Mouse (Mus musculus) c-Kit-positive CD71-positive TER-119-negative erythroid progenitor cells, embryonic 14.5 days (primary cell): ENCODE measurements around the gene Dcaf5.
"Not testable (repeated sequence)": the region's sequence is repeated elsewhere in the genome, so short reads cannot be mapped to it uniquely, and the experiment has no call there.

Experiments
- DNase-seq: peaks from one replicate; pipeline ENCODE4 v3.0.0-alpha.2; 2013; ENCODE audit warnings: low read depth

Dcaf5 gene

GRCm38 (mm10) chr12:80436336-80436976 lies at the start of gene Dcaf5:
Dcaf5 (minus strand) TSS chr12:80436601.
- DNase-seq = peak; percentile 58

- DNase-seq = no peak
Measured at GRCm38 (mm10) chr12:80483397-80483796, 47.0 kb upstream of the Dcaf5 start.

- no peak for DNase-seq
Measured at GRCm38 (mm10) chr12:80479986-80480385, 43.6 kb upstream of the Dcaf5 start.

GRCm38 (mm10) chr12:80473731-80474130 lies 37.3 kb upstream of the Dcaf5 start:
- no peak for DNase-seq

- DNase-seq = no peak
Measured at GRCm38 (mm10) chr12:80471926-80472325, 35.5 kb upstream of the Dcaf5 start.

GRCm38 (mm10) chr12:80470206-80470605 lies 33.8 kb upstream of the Dcaf5 start:
- no peak for DNase-seq

GRCm38 (mm10) chr12:80463666-80464269 lies 27.4 kb upstream of the Dcaf5 start:
- no peak for DNase-seq

GRCm38 (mm10) chr12:80462942-80463651 lies 26.7 kb upstream of the Dcaf5 start, which contains the start of gene Exd2:
Exd2 (plus strand) TSS chr12:80463095.
- DNase-seq = peak; percentile 76

GRCm38 (mm10) chr12:80462292-80462896 lies 26.0 kb upstream of the Dcaf5 start:
- not testable (repeated sequence) for DNase-seq

GRCm38 (mm10) chr12:80458033-80458432 lies 21.6 kb upstream of the Dcaf5 start:
- no peak for DNase-seq

- DNase-seq = no peak
Measured at GRCm38 (mm10) chr12:80453506-80453905, 17.1 kb upstream of the Dcaf5 start.

- DNase-seq = no peak
Measured at GRCm38 (mm10) chr12:80444525-80445109, 8.2 kb upstream of the Dcaf5 start.

- DNase-seq = no peak
Measured at GRCm38 (mm10) chr12:80440957-80441356, 4.6 kb upstream of the Dcaf5 start.

- no peak for DNase-seq
Measured at GRCm38 (mm10) chr12:80437051-80437675, 762 bp upstream of the Dcaf5 start.

- no peak for DNase-seq
Measured at GRCm38 (mm10) chr12:80435887-80436286, 514 bp downstream of the Dcaf5 start.

- peak; percentile 42 for DNase-seq
Measured at GRCm38 (mm10) chr12:80434961-80435691, 1.3 kb downstream of the Dcaf5 start.

GRCm38 (mm10) chr12:80434601-80434960 lies 1.8 kb downstream of the Dcaf5 start:
- no peak for DNase-seq

- DNase-seq = no peak
Measured at GRCm38 (mm10) chr12:80433266-80433665, 3.1 kb downstream of the Dcaf5 start.

- DNase-seq = no peak
Measured at GRCm38 (mm10) chr12:80427683-80428082, 8.7 kb downstream of the Dcaf5 start.

- no peak for DNase-seq
Measured at GRCm38 (mm10) chr12:80415100-80415499, 21.3 kb downstream of the Dcaf5 start.

GRCm38 (mm10) chr12:80410855-80411254 lies 25.5 kb downstream of the Dcaf5 start:
- DNase-seq = no peak
